Mouse (Mus musculus) erythroblast, embryonic 14.5 days (primary cell): Measurements from ENCODE around the gene Rdh5.

Experiments
- GATA1 ChIP-seq: IDR thresholded peaks from 2 replicates; pipeline ENCODE4 v1.6.1; 2012; ENCODE audit warnings: low read length, inconsistent platforms, mixed read lengths
- TAL1 ChIP-seq: IDR thresholded peaks from 3 replicates; pipeline ENCODE4 v1.6.1; 2012; ENCODE audit warnings: low read length, inconsistent platforms, mixed read lengths

DNA sequence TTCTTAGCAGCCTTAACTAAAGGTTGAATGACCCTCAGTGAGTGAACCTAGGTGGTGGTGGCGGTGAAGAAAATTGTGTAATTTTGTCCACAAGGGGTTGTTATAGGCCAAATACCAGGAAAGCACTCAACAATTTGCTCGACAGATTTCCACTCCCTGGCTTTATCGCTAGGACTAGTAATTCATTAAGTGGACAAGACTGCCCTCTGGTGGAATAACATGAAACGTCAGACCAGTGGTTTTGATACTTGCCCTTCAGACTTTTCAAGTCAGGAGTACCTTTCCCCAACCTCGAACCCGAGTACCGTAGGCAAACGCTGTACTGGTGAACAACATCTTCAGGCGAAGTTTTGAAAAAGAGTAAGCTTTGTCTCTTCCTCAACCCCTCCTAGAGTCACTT is 27.3 kb downstream of the Rdh5 start:
- TF ChIP-seq TAL1, result no peak
- no peak for TF ChIP-seq GATA1
